Mouse (Mus musculus) adrenal gland, adult 8-10 months (tissue): ENCODE results near the gene Tmem238. TPM values are rescaled to one million over a fixed set of nuclear protein-coding genes. Genes with fewer than 3 reads are reported as not detected.
"Not testable (repeated sequence)": the region's sequence is repeated elsewhere in the genome, so short reads cannot be mapped to it uniquely, and the experiment has no call there.

ENCODE experiments used
- DNase-seq: peaks from one replicate; pipeline ENCODE4 v3.0.0; 2022
- total RNA-seq, 4 experiments: library from RNA; stranded (reverse); gene quantifications; 2 replicates each; pipeline ENCODE4 v1.2.4; 2022

The Tmem238 gene
- 10 to 100 TPM in 2 of 4 experiments, 1 to 10 TPM in 2; 7.2 to 11.8 (median 10.1) TPM for total RNA-seq

DNA sequence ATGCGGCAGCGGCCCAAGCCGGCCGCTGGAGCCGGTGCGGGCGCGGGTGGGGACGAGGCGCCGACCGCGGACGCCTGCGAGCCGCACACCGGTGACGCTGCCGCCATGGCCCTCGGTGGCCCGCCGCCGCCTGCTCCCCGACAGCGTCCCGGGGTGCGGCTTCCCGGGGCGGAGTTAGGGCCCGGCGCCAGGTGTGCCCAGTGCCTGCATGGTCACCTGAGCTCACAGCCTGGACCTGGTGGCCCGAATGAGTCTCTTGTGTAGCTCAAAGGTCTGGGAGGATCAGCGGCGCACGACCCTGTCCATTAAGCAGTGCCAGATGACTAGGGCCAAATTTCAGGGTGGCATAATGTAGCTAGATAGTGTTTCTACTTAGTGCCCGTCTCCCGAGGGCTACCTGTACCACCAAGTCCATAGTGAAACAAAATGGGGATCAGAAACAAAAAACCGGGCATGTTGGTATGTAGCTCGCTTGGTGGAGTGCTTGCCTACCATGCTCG lies at the start of gene Tmem238:
TSS of gene Tmem238 (minus strand) at position 221 of the 500 bp plus-strand sequence.
- DNase-seq = peak; percentile 27

DNA sequence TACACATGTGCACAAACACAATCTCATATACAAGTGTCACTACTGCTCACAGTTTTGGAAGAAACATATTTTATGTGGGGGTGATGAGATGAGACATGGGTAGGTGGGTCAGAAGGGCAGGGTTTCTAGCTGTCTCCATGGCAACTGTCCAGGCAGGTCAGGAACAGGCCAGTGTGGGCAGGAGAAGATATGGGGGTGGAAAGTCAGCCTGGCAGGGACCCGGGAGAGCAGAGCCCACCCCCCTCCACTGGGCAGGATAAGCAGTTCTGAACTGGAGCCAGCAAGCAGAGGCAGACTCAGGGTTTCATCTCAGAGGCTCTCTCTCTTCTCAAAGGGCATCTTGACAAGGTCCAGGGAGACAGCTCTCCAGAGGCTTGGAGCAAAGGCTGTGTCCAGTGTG lies 48.2 kb upstream of the Tmem238 start:
- no peak for DNase-seq

DNA sequence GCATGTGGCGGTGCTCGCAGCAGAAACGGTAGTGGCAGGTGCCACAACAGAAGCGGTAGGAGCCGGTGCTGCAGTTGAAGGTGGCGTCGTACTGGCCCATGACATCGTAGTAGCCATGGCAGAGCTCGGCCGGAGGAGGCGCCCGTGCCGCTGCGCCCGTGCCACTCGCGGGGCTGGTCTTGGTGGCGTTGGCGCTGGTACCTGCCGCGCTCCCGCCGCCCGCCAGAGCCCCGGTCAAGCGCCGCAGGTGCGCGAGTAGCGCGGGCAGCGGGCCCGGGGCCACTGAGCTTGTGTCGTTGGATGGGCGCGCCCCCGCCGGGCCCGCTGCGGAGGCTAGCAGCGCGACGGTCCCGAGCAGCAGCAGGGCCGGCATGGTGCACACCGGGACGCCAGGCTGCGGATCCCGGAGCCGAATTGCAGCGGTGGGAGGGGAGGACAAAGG lies 46.9 kb upstream of the Tmem238 start:
- peak; percentile 49 for DNase-seq

DNA sequence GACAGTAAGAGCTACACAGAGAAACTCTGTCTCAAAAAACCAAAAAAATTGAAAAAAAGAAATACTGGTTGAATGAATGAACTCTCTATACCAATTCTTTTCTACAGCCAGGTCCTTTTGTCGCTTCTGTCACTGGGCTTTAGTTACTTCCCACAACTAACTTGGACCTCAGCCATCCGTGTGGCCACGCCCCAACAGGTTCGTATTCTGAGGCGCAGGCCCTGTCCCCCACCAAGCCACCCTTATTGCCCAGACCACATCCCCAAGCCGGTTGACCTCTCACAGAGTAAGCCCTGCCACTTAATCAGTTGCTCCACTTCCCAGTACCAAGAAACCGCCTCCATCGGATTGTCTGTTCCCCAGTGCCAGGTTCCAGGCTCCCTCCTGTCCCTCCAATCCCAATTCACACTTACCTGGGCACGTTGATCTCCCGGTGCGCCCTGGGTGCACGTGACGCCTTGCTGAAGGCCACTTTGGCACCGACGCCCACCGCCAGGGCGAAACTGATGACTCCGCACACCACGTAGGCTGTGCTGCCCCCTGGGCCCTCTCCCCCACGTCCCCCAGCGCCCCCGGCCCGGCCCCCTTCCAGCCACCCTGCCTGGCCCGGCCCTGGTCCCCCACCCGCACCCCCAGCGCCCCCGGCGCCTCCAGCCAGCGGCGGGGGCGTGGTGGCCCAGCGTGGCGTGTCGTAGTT lies 46.3 kb upstream of the Tmem238 start:
- DNase-seq = no peak

DNA sequence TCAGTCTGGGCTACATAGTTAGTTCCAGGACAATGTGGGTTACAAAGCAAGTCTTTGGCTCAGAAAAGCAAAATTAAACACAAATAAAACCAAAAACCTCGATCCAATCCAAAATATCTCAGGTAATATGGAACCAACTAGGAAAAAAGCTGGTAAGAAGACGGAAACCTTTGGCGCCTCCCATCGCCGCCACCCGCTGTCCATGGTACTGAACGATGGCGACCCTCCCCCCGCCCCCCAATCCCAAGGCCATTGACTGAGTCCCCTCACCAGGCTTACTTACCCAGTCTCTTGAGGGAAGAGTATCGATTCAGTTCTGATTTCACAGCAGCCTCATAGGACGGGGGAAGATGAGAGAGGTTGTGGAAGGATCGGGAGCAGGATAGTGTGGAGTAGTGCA lies 41.0 kb upstream of the Tmem238 start:
- no peak for DNase-seq

DNA sequence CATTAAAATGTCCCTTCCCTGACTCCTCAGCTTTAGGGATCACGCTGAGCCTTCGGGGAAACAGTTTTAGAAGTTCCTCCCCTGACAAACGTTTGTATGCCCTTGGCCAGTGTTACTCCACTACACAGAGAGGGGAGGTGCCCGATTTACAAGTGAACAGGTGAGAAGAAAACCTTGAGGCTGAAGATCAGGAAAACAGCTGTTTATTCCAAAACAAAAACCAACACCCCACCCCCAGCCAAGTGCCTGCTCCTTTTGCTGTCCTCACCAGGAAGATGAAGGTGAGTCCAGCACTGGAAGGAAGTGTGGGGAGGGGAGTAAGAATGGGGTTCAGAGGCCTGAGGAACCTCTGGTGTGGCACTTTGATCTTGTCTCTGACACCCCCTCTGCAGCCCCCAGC lies 35.9 kb upstream of the Tmem238 start:
- no peak for DNase-seq

DNA sequence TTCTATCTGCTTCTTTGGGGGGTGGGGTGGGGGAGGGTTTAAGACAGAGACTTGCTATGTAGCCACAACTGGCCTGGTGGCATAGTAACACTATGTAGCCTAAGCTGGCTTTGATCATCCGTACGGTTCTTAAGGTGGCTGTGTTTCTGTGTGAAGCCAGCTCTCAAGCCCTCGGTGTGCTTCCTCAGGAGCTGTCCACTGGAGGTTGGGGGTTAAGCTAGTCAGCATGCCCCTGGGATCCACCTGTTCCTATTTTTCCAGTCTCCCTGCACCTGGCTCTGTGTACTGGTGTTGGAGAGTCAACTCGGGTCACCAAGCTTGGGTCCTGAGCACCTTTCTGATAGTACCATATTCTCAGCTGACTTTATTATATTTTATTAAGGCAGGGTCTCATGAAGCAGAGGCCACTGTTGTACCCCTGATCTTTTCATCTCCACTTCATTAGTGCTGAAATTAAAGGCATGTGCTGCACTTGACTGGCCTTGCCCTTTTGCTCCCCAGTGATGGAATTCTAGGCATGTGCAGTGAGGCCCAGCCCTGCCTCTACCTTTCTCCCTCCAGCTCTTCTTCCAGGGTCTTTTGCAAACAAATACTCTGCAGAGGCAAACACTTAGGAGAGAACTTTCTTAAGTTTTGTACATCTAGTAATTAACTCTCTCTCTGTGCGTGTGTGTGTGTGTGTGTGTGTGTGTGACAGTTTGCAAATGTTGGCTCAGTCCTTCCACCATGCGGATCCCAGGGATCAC lies 32.9 kb upstream of the Tmem238 start:
- no peak for DNase-seq

DNA sequence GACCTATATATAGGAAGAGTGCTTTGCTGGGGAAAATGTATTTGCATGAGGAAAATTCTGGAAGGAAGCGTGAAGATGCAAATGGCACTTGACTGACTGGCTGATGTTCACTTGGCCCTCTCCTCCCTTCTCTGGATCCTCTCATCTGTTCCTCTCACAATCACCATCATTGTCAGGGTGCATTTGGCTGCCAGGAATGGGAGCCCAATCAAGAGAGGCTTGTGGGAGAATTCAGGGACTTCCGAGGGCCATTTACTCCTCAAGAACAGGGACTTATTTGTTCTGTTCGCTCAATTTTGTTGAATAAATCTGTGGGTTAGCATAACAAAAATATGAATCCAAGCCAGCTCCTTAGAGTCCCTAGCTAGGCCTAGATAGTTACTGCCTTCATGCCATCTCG lies 32.2 kb upstream of the Tmem238 start:
- DNase-seq = no peak

DNA sequence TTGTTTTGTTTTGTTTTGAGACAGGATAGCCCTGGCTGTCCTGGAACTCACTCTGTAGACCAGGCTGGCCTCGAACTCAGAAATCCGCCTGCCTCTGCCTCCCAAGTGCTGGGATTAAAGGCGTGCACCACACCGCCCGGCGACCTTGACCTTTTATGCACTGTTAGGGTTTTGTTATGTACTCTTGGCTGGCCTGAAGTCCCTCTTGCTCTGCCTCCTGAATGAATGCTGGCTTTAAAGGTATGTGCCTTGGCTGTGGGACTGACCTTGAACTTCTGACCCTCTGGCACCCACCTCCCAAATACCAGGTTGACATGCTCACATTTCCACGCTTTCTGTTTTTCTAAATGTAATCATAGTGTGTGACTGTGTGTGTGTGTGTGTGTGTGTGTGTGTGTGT lies 31.5 kb upstream of the Tmem238 start:
- not testable (repeated sequence) for DNase-seq

DNA sequence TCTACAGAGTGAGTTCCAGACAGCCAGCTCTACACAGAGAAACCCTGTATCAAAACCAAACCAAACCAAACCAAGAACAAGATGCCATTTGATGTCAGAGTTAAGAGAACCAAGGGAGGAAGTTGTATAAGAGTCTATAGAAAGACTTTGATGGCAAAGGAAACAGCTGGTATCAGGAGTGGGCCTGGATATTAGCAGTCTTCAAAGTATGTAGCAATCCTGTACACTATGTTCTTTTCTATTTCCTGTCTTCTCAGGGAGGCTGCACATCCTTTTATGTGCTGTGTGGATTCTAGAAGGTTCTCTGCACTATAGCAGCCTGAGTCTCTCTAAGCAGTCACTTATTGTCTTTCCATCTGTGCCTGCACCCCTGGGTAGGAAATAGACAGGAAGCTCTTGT lies 27.1 kb upstream of the Tmem238 start:
- no peak for DNase-seq

DNA sequence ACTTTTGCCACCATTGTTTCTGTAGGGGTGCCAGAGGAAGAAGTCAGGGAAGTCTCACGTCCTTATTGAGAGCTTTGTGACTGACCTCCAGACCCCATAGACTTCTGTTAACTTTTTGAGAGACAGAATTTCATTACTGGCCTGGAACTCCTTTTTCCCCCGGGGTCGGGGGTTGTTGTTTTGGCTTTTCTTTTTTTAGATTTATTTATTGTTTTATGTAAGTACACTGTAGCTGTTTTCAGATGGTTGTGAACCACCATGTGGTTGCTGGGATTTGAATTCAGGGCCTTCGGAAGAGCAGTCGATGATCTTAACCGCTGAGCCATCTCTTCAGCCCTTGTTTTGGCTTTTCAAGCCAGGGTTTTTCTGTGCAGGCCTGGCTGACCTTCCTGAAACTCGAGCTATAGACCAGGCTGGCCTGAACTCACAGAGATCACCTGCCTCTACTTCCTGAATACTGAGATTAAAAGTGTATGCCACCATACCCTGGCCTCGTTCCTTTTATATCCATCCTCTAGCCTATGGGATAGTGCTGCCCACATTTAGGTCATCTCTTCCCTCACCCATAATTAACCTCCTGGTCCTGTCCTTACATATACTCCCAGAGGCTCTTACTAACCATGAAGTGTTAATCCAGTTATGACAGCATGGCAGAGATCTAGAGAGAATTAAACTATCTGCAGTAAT lies 23.8 kb upstream of the Tmem238 start:
- no peak for DNase-seq

DNA sequence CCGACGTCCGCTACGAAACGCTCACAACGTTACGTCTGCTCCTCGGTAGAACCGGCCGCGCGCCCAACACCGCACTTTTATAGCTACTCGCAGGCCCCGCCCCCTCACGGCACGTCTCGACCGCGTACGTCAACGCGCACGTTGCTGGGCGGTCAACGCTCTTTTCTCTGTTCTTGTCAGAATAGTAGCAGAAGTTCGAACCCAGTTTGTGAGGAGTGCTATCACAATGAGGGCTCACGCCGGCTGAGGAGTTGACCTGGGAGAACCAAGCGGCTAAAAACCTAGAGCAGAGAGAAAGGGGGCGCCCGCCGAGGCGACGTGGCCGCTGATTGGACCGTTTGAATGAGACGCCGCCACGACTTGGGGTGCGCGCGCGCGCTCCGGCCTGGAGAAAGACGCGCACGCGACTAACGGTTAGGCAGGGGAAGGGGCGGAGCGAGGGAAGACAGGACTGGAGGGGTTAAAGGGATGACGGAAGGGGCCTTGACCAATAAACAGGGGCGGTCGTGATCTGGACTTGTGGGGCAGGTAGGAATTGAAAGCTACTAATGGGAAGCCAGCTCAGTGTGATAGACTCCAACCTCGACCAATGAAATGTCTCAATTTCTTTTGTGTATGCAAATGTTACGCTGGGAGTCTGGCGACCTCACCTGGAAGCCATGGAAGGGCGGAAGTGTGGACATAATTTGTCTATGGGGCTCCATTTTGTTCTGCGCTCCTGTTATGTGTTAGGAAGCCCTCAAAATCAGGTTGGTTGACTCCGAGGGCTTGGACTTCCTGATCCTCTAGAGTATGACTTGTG lies 23.0 kb upstream of the Tmem238 start, which contains the start of gene Ube2s:
TSS of gene Ube2s (minus strand) at position 288 of the 802 bp plus-strand sequence.
- DNase-seq = peak; percentile 99

DNA sequence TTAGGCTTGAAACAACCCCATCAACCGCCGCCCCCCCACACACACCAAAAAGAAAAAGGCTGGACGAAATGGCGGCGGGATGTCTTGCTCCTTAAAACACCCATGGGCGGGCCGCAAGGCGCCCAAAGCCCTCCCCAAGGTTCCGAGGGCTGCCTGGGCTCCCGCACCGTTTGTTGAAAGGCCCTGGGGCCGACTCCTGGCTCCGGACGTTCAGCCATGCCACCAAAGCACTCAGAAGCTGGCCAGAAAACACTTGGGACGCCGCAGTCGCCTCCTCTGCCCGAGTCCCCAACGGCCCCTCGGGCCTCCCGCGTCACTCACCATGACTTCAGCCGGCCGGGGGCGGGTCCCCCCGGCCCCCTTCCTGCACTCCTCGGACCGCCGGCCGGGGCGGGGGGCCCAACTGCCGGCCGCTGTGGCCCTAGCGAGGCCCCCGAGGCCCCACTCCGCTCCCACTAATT lies 22.4 kb upstream of the Tmem238 start:
- peak; percentile 31 for DNase-seq

DNA sequence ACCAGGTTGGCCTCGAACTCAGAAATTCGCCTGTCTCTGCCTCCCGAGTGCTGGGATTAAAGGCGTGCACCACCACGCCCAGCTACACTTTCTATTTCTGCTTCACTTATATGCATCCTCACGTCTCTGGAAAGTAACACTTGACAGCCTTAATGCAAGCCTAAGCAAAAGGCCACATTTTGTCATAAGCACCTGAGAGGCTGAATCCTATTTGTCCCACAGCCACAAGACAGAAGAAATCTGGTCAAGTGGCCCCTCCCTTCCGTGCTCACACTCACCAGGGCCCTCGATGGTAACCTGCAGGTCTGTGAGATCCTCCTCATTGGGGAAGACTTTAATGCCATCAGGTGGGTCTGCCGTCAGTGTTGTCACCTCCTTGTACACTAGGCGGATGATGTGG lies 21.7 kb upstream of the Tmem238 start:
- DNase-seq = not testable (repeated sequence)

DNA sequence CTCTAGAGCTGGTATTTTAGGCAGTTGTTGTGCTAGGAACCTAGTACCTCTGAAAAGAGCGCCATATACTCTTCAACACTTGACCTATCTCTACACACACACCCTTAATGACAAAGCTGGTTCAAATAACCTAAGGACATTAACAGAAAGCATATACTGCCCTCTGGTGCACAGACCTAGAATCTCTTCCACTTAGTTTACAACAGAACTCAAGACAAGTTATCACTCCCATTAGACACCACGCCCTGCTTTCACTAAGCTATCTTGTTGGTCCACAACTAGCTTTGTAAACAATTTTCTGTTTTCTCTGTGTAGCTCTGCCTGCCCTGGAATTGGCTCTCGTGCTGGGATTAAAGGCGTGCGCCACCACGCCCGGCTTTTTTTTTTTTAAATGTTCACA lies 17.3 kb upstream of the Tmem238 start:
- DNase-seq = no peak

DNA sequence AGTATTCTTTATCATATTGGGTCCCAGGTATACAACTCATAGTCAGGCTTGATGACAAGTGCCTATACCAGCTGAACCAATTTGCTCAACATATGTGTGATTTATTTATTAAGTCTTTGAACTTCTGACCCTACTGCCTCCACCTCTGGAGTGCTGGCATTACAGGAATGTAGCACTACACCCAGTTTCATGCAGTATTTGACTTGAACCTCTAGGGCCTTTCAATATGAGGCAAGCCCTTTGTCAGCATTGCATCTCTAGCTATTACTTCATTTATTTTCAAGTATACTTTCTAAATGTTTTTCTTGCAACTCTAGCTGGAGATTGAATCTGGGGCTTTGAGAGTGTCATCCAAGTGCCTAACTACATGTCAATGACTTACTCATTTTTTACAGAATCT lies 12.8 kb upstream of the Tmem238 start:
- no peak for DNase-seq

DNA sequence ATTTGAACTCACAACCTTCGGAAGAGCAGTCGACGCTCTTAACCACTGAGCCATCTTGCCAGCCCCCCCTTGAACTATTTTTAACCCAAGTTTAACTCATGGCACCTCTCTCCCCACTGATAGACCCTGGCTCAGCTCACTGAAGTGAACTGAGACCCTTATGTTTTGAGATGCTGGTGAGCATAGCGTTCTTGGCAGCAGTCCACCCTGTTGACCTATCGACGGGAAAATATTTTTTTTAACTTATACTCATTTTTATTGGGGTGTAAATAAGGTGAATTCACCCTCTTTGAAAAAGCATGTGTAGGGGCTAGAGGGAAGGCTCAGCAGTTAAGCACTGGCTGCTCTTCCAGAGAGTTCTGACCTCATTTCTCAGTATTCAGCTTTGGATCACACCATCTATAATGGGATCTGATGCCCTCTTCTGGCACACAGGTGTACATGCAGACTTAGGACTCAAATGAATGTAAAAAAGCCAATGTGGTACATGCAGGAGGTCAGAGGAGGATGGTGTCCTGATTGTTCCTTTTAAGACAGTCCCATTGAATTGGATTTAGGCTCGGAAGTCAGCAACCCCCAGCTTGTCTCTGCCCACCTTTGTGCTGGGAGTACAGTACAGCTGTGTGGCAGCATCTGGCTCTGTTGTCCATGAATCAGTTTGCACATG lies 6.4 kb upstream of the Tmem238 start:
- DNase-seq = no peak

DNA sequence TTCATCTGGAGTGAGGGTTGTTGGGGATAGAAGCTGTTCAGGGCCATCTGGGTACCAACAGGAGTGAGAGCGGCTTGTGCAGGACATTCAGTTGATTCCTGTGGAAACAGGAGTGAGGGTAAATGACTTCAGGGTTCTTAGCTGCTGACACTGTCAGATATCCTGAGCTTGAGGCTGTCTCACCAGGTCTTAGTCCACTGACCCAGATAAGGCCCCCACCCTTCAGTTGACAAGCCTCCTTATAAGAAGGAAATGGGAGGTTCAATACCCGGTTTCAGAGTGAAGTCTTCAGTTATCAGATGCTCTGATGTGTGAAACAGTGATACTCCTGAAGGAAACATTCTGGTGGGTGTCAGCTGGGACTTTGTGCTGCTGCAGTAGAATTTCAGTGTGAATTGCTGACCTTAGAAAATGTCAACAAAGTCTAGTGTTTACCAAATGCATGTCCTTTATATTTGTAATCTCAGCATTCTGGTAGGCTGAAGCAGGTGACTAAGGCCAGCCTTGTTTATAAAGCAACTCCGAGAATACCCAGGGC lies 5.2 kb upstream of the Tmem238 start:
- DNase-seq = no peak

DNA sequence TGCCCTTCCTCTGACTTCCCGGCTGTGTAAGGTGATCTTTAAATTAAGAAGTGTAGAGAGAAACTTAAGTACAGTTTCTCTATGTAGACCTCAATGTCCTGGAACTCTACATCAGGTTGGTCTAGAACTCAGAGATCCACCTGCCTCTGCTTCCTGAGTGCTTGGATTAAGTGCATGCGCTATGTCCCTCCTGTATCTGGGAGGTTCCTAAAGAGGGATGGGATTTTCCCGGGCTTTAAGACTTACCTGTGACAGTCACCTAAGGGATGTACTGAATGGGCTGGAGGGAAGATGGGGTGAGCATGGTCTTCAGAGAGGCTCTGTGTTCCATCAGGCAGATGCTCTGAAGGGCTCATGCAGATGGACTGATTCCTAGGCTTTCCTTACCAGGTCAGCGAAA lies 4.2 kb upstream of the Tmem238 start:
- no peak for DNase-seq

DNA sequence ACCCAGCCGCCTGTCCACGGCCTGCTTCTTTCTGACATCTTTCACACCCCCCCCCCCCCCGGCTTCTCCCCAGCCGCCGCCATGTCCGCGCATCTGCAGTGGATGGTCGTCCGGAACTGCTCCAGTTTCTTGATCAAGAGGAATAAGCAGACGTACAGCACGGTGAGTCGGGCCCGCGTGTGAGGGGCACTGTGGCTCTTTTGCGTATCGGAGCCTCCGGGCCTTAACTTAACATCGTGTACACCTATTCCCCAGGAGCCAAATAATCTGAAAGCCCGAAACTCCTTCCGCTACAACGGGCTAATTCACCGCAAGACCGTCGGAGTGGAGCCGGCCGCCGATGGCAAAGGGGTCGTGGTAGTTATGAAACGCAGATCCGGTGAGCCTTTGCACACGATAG lies 3.8 kb upstream of the Tmem238 start:
- not testable (repeated sequence) for DNase-seq
